In genomic region chr7:49192061-49192695, GRCm38 (mm10) we compare ENCODE assay signal across 17 mouse cellular contexts.
DNase-seq lines count a peak whose midpoint lies in the region; ATAC-seq and TF ChIP-seq lines count a peak whose summit lies in the region.
"Had no signal": no experiment of that assay in that cellular context is flagged by ENCODE, and none has a peak within 500 bp of the region (broad histone marks: within the 10 kb centered on the region; RNA-seq: fewer than 3 reads in every experiment).

No protein-coding gene starts in this region.

- H3K4me2 ChIP-seq in heart, embryonic 11.5 days = no peak overlapping the region
- H3K4me2 ChIP-seq in hindbrain, postnatal 0 days (ENCODE audit: low read depth, low read length) = no peak overlapping the region
- H3K4me2 ChIP-seq: intestine, embryonic 15.5 days; kidney, embryonic 15.5 days; liver, embryonic 13.5 days had no signal

- H3K36me3 ChIP-seq in heart, embryonic 11.5 days (ENCODE audit: control insufficient read depth, insufficient read depth, low read length) = no peaks in the 10 kb centered on the region
- no peaks in the 10 kb centered on the region for H3K36me3 ChIP-seq in hindbrain, postnatal 0 days (ENCODE audit: insufficient read depth, low read length)
- H3K36me3 ChIP-seq: embryonic facial prominence, embryonic 10.5 days; intestine, embryonic 15.5 days; kidney, embryonic 15.5 days; limb, embryonic 10.5 days; liver, embryonic 13.5 days had no signal

- H3K9me3 ChIP-seq in heart, embryonic 11.5 days (replicated peaks; ENCODE audit: control insufficient read depth, low read length) = no peaks in the 10 kb centered on the region
- no peaks in the 10 kb centered on the region for H3K9me3 ChIP-seq in hindbrain, postnatal 0 days (ENCODE audit: low read length)
- H3K9me3 ChIP-seq: embryonic facial prominence, embryonic 10.5 days; intestine, embryonic 15.5 days; kidney, embryonic 15.5 days; limb, embryonic 10.5 days; liver, embryonic 13.5 days had no signal

- no peak for ATAC-seq in heart, embryonic 11.5 days (replicated peaks; ENCODE audit: insufficient number of reproducible peaks, low FRiP score, low TSS enrichment)
- ATAC-seq in hindbrain, postnatal 0 days = no peak
- ATAC-seq: intestine, embryonic 15.5 days had no signal

- H3K9ac ChIP-seq in heart, embryonic 11.5 days (ENCODE audit: low read depth, low read length) = 0 out of 2 replicates have a peak overlapping the region, but pooled peaks have one; percentile 6
- H3K9ac ChIP-seq in hindbrain, postnatal 0 days (replicated peaks; ENCODE audit: low read length) = no peak overlapping the region
- H3K9ac ChIP-seq: intestine, embryonic 15.5 days; kidney, embryonic 15.5 days; liver, embryonic 13.5 days had no signal

- TF ChIP-seq CTCF in hindbrain, postnatal 0 days (IDR thresholded peaks at IDR 0.05; ENCODE audit: low read depth) = no peak

- H3K4me3 ChIP-seq in heart, embryonic 11.5 days (ENCODE audit: low read depth, low read length) = no peak overlapping the region
- H3K4me3 ChIP-seq in hindbrain, postnatal 0 days (ENCODE audit: low read length) = no peak overlapping the region
- H3K4me3 ChIP-seq: embryonic facial prominence, embryonic 10.5 days; erythroblast, embryonic 14.5 days; intestine, embryonic 15.5 days; kidney, embryonic 15.5 days; limb, embryonic 10.5 days; liver, embryonic 13.5 days; myocyte had no signal

- no peak overlapping the region for H3K27ac ChIP-seq in heart, embryonic 11.5 days (ENCODE audit: low read depth, low read length)
- H3K27ac ChIP-seq in hindbrain, postnatal 0 days = peak overlapping the region; percentile 83
- H3K27ac ChIP-seq: embryonic facial prominence, embryonic 10.5 days; intestine, embryonic 15.5 days; kidney, embryonic 15.5 days; limb, embryonic 10.5 days; liver, embryonic 13.5 days had no signal

- 26% methylated on average over 2 of the region's 2 CpGs for WGBS in heart, embryonic 11.5 days (ENCODE audit: insufficient replicate concordance)
- 74% methylated on average over 2 of the region's 2 CpGs for WGBS in hindbrain, postnatal 0 days

- no peak for DNase-seq in heart, adult 8-10 months (ENCODE audit: low spot score)
- DNase-seq in cerebellum, adult 9-11 months = peak; percentile 57
- peak; percentile 59 to 65 for DNase-seq in cerebellum, postnatal 25 days
- DNase-seq in hindbrain, postnatal 0 days (ENCODE audit: low spot score) = no peak
- no peak for DNase-seq in urinary bladder, adult 2 months (ENCODE audit: low spot score)
- no peak for DNase-seq in adipocyte (ENCODE audit: low spot score)
- DNase-seq: layer of hippocampus, postnatal 36 days; liver, embryonic 13.5 days; right cerebral cortex, postnatal 4 days; thymus, adult 18-20 months had no signal

- H3K27me3 ChIP-seq in heart, embryonic 11.5 days (ENCODE audit: control insufficient read depth, insufficient read depth, low read length) = no peaks in the 10 kb centered on the region
- no peaks in the 10 kb centered on the region for H3K27me3 ChIP-seq in hindbrain, postnatal 0 days (ENCODE audit: insufficient read depth, low read length)
- H3K27me3 ChIP-seq: intestine, embryonic 15.5 days; kidney, embryonic 15.5 days had no signal

- H3K4me1 ChIP-seq in heart, embryonic 11.5 days (ENCODE audit: control insufficient read depth, insufficient read depth, low read length) = peaks cover 12% of the 10 kb centered on the region; the same call in 1 of the 2 replicates
- peaks cover 33% of the 10 kb centered on the region for H3K4me1 ChIP-seq in hindbrain, postnatal 0 days (ENCODE audit: insufficient read depth, low read length)
- H3K4me1 ChIP-seq: kidney, embryonic 15.5 days; limb, embryonic 10.5 days had no signal

Comparison
In these comparisons a context has a peak if more than half of its experiments do, and no peak if none do; other contexts are left out.
1. DNase-seq: peak in cerebellum, adult 9-11 months (single experiment) and cerebellum, postnatal 25 days (2 of 2); none in heart, adult 8-10 months (single experiment), hindbrain, postnatal 0 days (single experiment), urinary bladder, adult 2 months (single experiment) and adipocyte (single experiment).